Mouse (Mus musculus): Measurements from ENCODE around the gene Rprd2.

DNA sequence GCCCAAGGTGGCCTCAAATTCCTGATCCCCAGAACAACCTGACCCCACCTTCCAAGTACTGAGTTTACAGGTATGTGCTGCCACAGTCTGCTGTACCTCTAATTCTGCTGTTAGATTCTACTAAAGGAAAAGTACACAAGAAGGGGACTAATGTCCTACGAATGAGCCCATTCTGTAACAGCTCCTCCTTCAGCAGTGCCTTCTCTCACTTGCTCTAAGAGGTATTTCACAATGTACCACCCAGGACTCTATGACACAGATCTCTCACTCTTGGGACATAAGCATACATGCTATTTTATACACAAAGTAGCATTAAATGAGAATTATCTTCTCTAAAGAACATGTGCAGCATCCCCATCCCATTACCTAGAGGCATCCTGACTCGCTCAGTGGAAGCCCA lies 25.0 kb downstream of the Rprd2 start:
- TF ChIP-seq CTCF (IDR thresholded peaks at IDR 0.05; ENCODE audit: borderline replicate concordance, insufficient read depth, low read length) (no peak), POLR2A (IDR thresholded peaks at IDR 0.05; ENCODE audit: low read depth, low read length) (no peak)
